Comparison of ENCODE assay signal across 8 mouse cellular contexts in genomic region chr5:113606961-113607785, GRCm38 (mm10). TPM values are rescaled to one million over a fixed set of nuclear protein-coding genes. Genes with fewer than 3 reads are reported as not detected.
A peak's percentile ranks its signal among the peaks of the same experiment; 100 is the strongest.
DNase-seq lines count a peak whose midpoint lies in the region; ATAC-seq and TF ChIP-seq lines count a peak whose summit lies in the region.

No protein-coding gene starts in this region.

- no peak for ATAC-seq in limb, embryonic 12.5 days (ENCODE audit: insufficient number of reproducible peaks, insufficient read depth, low FRiP score, low TSS enrichment, low read depth)

- TF ChIP-seq POLR2A in embryonic fibroblast, embryonic 13.5 days (IDR thresholded peaks at IDR 0.05; ENCODE audit: low read depth, low read length): no peak

- peaks cover 13% of the 10 kb centered on the region; the same call in 1 of the 2 replicates for H3K4me1 ChIP-seq in embryonic fibroblast, embryonic 13.5 days (ENCODE audit: control insufficient read depth, insufficient read depth, low read length)
- H3K4me1 ChIP-seq in limb, embryonic 12.5 days (replicated peaks): peaks cover 23% of the 10 kb centered on the region

- WGBS in limb, embryonic 12.5 days: 81% methylated on average over 8 of the region's 8 CpGs

- no peak overlapping the region for H3K4me3 ChIP-seq in layer of hippocampus, adult 2 months
- no peak overlapping the region for H3K4me3 ChIP-seq in embryonic fibroblast, embryonic 13.5 days (ENCODE audit: insufficient read depth, low read length)
- H3K4me3 ChIP-seq in limb, embryonic 12.5 days (replicated peaks): no peak overlapping the region

- no peaks in the 10 kb centered on the region for H3K9me3 ChIP-seq in limb, embryonic 12.5 days

- peak overlapping the region; percentile 46; the same call in 1 of the 2 replicates for H3K27ac ChIP-seq in layer of hippocampus, adult 2 months
- peak overlapping the region; percentile 93 for H3K27ac ChIP-seq in embryonic fibroblast, embryonic 13.5 days (ENCODE audit: insufficient read depth, low read length)
- H3K27ac ChIP-seq in limb, embryonic 12.5 days: peak overlapping the region; percentile 78

- no peak overlapping the region for H3K4me2 ChIP-seq in limb, embryonic 12.5 days

- 0 out of 2 replicates have a peak, but pooled peaks have one; percentile 6 for TF ChIP-seq CTCF in layer of hippocampus, adult 2 months (conservative IDR thresholded peaks at IDR 0.05)
- no peak for TF ChIP-seq CTCF in embryonic fibroblast, embryonic 13.5 days (IDR thresholded peaks at IDR 0.05; ENCODE audit: borderline replicate concordance, insufficient read depth, low read length)

- H3K36me3 ChIP-seq in limb, embryonic 12.5 days: no peaks in the 10 kb centered on the region

- H3K9ac ChIP-seq in limb, embryonic 12.5 days (replicated peaks): no peak overlapping the region

- H3K27me3 ChIP-seq in limb, embryonic 12.5 days: no peaks in the 10 kb centered on the region

- no peak for DNase-seq in layer of hippocampus, adult 2 months (ENCODE audit: low spot score in 2 of 2)
- DNase-seq in layer of hippocampus, postnatal 10 days (ENCODE audit: low spot score in 2 of 2): no peak
- peak; percentile 69 for DNase-seq in brain, adult 2 months (ENCODE audit: low read depth, low spot score)
- no peak for DNase-seq in adrenal gland, postnatal 14 days
- no peak for DNase-seq in liver
- DNase-seq in right cerebral cortex, adult 18-20 months: no peak

RNA-seq across cellular contexts. Expression of gene Cmklr1, which starts 43.1 kb away (rescaled TPM):
- 1 to 10 TPM; 3.3 to 4.5 TPM for total RNA-seq in layer of hippocampus, adult 2 months (2021)
- 1 to 10 TPM; 3.6 to 5.4 TPM for total RNA-seq in layer of hippocampus, postnatal 10 days (2021)
- polyA plus RNA-seq in embryonic fibroblast, embryonic 13.5 days (2011; ENCODE audit: insufficient read length, low read depth, missing spikeins): 13.2 and 26.1 TPM in 2 replicates
- 3.2 and 4.4 TPM in 2 replicates for polyA plus RNA-seq in limb, embryonic 12.5 days (2016; fragmentation: Nextera tagmentation; extraction: Ambion mirVana)
- total RNA-seq in adrenal gland, postnatal 14 days (2021): 10.6 and 11.3 TPM in 2 replicates
